13 mouse cellular contexts compared by ENCODE assay signal in genomic region chr6:29638844-29639460, GRCm38 (mm10). TPM values are rescaled to one million over a fixed set of nuclear protein-coding genes. Genes with fewer than 3 reads are reported as not detected.
DNase-seq lines count a peak whose midpoint lies in the region; ATAC-seq lines count a peak whose summit lies in the region.
"Had no signal": no experiment of that assay in that cellular context is flagged by ENCODE, and none has a peak within 500 bp of the region (broad histone marks: within the 10 kb centered on the region; RNA-seq: fewer than 3 reads in every experiment).

No protein-coding gene starts in this region.

- no peak for DNase-seq in heart, postnatal 10 days
- DNase-seq in lung, adult 18-20 months = no peak
- peak; percentile 49 for DNase-seq in ZHBTc4 (ENCODE audit: low read depth, low spot score)
- DNase-seq in gastrocnemius, postnatal 36 days = no peak
- no peak for DNase-seq in lung, postnatal 36 days
- DNase-seq: adrenal gland, adult 2 months; cerebellum, postnatal 25 days; thymus, postnatal 4 days had no signal

- peaks cover 17% of the 10 kb centered on the region for H3K27me3 ChIP-seq in heart, embryonic 13.5 days (replicated peaks)
- H3K27me3 ChIP-seq in lung, embryonic 16.5 days (ENCODE audit: control insufficient read depth, insufficient read depth, low read depth, low read length) = no peaks in the 10 kb centered on the region
- peaks cover 17% of the 10 kb centered on the region for H3K27me3 ChIP-seq in limb, embryonic 12.5 days

- no peak overlapping the region for H3K27ac ChIP-seq in heart, embryonic 13.5 days (replicated peaks)
- H3K27ac ChIP-seq in lung, embryonic 16.5 days (ENCODE audit: low read length) = no peak overlapping the region
- H3K27ac ChIP-seq in limb, embryonic 12.5 days = no peak overlapping the region
- H3K27ac ChIP-seq: liver, embryonic 14.5 days; macrophage had no signal

- H3K4me1 ChIP-seq in heart, embryonic 13.5 days = peaks cover 4% of the 10 kb centered on the region; the same call in 1 of the 2 replicates
- no peaks in the 10 kb centered on the region for H3K4me1 ChIP-seq in lung, embryonic 16.5 days (replicated peaks; ENCODE audit: control insufficient read depth, insufficient read depth, low read length)
- 0 out of 2 replicates have a peak, but pooled peaks cover 4% of the 10 kb centered on the region for H3K4me1 ChIP-seq in limb, embryonic 12.5 days (replicated peaks)

- no peak overlapping the region for H3K9ac ChIP-seq in heart, embryonic 13.5 days
- no peak overlapping the region for H3K9ac ChIP-seq in lung, embryonic 16.5 days (ENCODE audit: low read length)
- no peak overlapping the region for H3K9ac ChIP-seq in limb, embryonic 12.5 days (replicated peaks)
- H3K9ac ChIP-seq: liver, embryonic 14.5 days had no signal

- 0 out of 2 replicates have a peak overlapping the region, but pooled peaks have one; percentile 3 for H3K4me3 ChIP-seq in heart, embryonic 13.5 days
- no peak overlapping the region for H3K4me3 ChIP-seq in lung, embryonic 16.5 days (ENCODE audit: low read length)
- H3K4me3 ChIP-seq in limb, embryonic 12.5 days (replicated peaks) = no peak overlapping the region

- peak overlapping the region; percentile 35 for H3K4me2 ChIP-seq in heart, embryonic 13.5 days
- no peak overlapping the region for H3K4me2 ChIP-seq in lung, embryonic 16.5 days (ENCODE audit: low read depth, low read length)
- H3K4me2 ChIP-seq in limb, embryonic 12.5 days = 0 out of 2 replicates have a peak overlapping the region, but pooled peaks have one; percentile 22

- ATAC-seq in heart, embryonic 13.5 days (ENCODE audit: extremely low read depth, insufficient number of reproducible peaks, low FRiP score, low TSS enrichment) = no peak
- ATAC-seq in lung, embryonic 16.5 days (ENCODE audit: low read depth) = peak; percentile 26; the same call in 1 of the 2 replicates
- no peak for ATAC-seq in limb, embryonic 12.5 days (ENCODE audit: insufficient number of reproducible peaks, insufficient read depth, low FRiP score, low TSS enrichment, low read depth)

- WGBS in heart, embryonic 13.5 days = 11% methylated on average over 15 of the region's 16 CpGs
- WGBS in lung, embryonic 16.5 days = 4% methylated on average over 16 of the region's 16 CpGs
- WGBS in limb, embryonic 12.5 days = 7% methylated on average over 16 of the region's 16 CpGs

- intact Hi-C loops in heart, postnatal 10 days (cut with DNase I) = no loop called here
- intact Hi-C loops in gastrocnemius, postnatal 36 days (cut with DNase I) = no loop called here

- H3K36me3 ChIP-seq in heart, embryonic 13.5 days = no peaks in the 10 kb centered on the region
- H3K36me3 ChIP-seq in lung, embryonic 16.5 days (ENCODE audit: control insufficient read depth, insufficient read depth, low read length) = no peaks in the 10 kb centered on the region
- no peaks in the 10 kb centered on the region for H3K36me3 ChIP-seq in limb, embryonic 12.5 days

- peaks cover 14% of the 10 kb centered on the region for H3K9me3 ChIP-seq in heart, embryonic 13.5 days
- H3K9me3 ChIP-seq in lung, embryonic 16.5 days (ENCODE audit: control insufficient read depth, low read length) = peaks cover 7% of the 10 kb centered on the region; the same call in 1 of the 2 replicates
- 0 out of 2 replicates have a peak, but pooled peaks cover 9% of the 10 kb centered on the region for H3K9me3 ChIP-seq in limb, embryonic 12.5 days

RNA-seq across cellular contexts. Expression of gene Tnpo3, which starts 29.3 kb away (rescaled TPM):
- 57.6 and 58.3 TPM in 2 replicates for polyA plus RNA-seq in heart, embryonic 13.5 days (2015; fragmentation: Nextera tagmentation; extraction: Ambion mirVana)
- 10 to 100 TPM; 42.5 to 48.5 TPM for total RNA-seq in heart, postnatal 10 days (2021)
- polyA plus RNA-seq in lung, embryonic 16.5 days (2015; fragmentation: Nextera tagmentation; extraction: Ambion mirVana) = 79.6 and 81.9 TPM in 2 replicates
- polyA plus RNA-seq in limb, embryonic 12.5 days (2016; fragmentation: Nextera tagmentation; extraction: Ambion mirVana) = 106 TPM in 2 replicates
- 10 to 100 TPM; 29.3 to 32.4 TPM for total RNA-seq in gastrocnemius, postnatal 36 days (2021)

RNA-seq across cellular contexts. Expression of gene Tspan33, which starts 55.1 kb away (rescaled TPM):
- 5.8 and 9.4 TPM in 2 replicates for polyA plus RNA-seq in heart, embryonic 13.5 days (2015; fragmentation: Nextera tagmentation; extraction: Ambion mirVana)
- total RNA-seq in heart, postnatal 10 days (2021) = 1 to 10 TPM in 1 of 2 experiments, under 1 TPM in 1; 0.82 to 1.1 TPM
- polyA plus RNA-seq in lung, embryonic 16.5 days (2015; fragmentation: Nextera tagmentation; extraction: Ambion mirVana) = 3.5 and 3.6 TPM in 2 replicates
- polyA plus RNA-seq in limb, embryonic 12.5 days (2016; fragmentation: Nextera tagmentation; extraction: Ambion mirVana) = 5.2 and 6.2 TPM in 2 replicates
- 1 to 10 TPM; 2.2 to 3.0 TPM for total RNA-seq in gastrocnemius, postnatal 36 days (2021)
